Mouse (Mus musculus): ENCODE results near the gene Prkaca. TPM values are rescaled to one million over a fixed set of nuclear protein-coding genes. Genes with fewer than 3 reads are reported as not detected.
A peak's percentile ranks its signal among the peaks of the same experiment; 100 is the strongest.
"Not testable (repeated sequence)": the region's sequence is repeated elsewhere in the genome, so short reads cannot be mapped to it uniquely, and the experiment has no call there.

Prkaca gene
- polyA plus RNA-seq, 1 experiment from 2014 or later = 194 TPM

GRCm38 (mm10) chr8:84004533-84005201 is 31.9 kb downstream of the Prkaca start:
- under 1% methylated on average over 30 of the region's 30 CpGs for WGBS
- H3K4me3 ChIP-seq (replicated peaks; ENCODE audit: low read length) = peak overlapping the region; percentile 44
- ATAC-seq (ENCODE audit: low FRiP score) = peak; percentile 84
- peak overlapping the region; percentile 64 for H3K9ac ChIP-seq
- DNase-seq (ENCODE audit: low spot score) = peak; percentile 90
- H3K36me3 ChIP-seq (replicated peaks; ENCODE audit: control insufficient read depth, insufficient read depth) = peaks cover 11% of the 10 kb centered on the region; the same call in 1 of the 2 replicates
- peaks cover 16% of the 10 kb centered on the region for H3K27me3 ChIP-seq (ENCODE audit: control insufficient read depth, insufficient read depth, low read length)
- H3K4me2 ChIP-seq (replicated peaks) = peak overlapping the region; percentile 83
- H3K4me1 ChIP-seq (replicated peaks; ENCODE audit: control insufficient read depth, insufficient read depth, low read length) = peaks cover 14% of the 10 kb centered on the region
- H3K27ac ChIP-seq = peak overlapping the region; percentile 52
- no peaks in the 10 kb centered on the region for H3K9me3 ChIP-seq (ENCODE audit: control insufficient read depth, low read length)

- not testable (repeated sequence) for H3K9me3 ChIP-seq (ENCODE audit: control insufficient read depth, low read length); H3K4me2 ChIP-seq (replicated peaks); H3K27ac ChIP-seq; H3K36me3 ChIP-seq (replicated peaks; ENCODE audit: control insufficient read depth, insufficient read depth); H3K9ac ChIP-seq; ATAC-seq (ENCODE audit: low FRiP score); H3K4me3 ChIP-seq (replicated peaks; ENCODE audit: low read length); DNase-seq (ENCODE audit: low spot score)
- WGBS = 94% methylated on average over 7 of the region's 7 CpGs
- H3K4me1 ChIP-seq (replicated peaks; ENCODE audit: control insufficient read depth, insufficient read depth, low read length) = peaks cover 14% of the 10 kb centered on the region
- H3K27me3 ChIP-seq (ENCODE audit: control insufficient read depth, insufficient read depth, low read length) = peaks cover 20% of the 10 kb centered on the region
Measured at GRCm38 (mm10) chr8:84005502-84005901, 32.7 kb downstream of the Prkaca start.

GRCm38 (mm10) chr8:84008362-84008761 is 35.6 kb downstream of the Prkaca start:
- H3K4me3 ChIP-seq (replicated peaks; ENCODE audit: low read length) = no peak overlapping the region
- no peak overlapping the region for H3K4me2 ChIP-seq (replicated peaks)
- ATAC-seq (ENCODE audit: low FRiP score) = no peak
- H3K9ac ChIP-seq = no peak overlapping the region
- H3K4me1 ChIP-seq (replicated peaks; ENCODE audit: control insufficient read depth, insufficient read depth, low read length) = peaks cover 34% of the 10 kb centered on the region
- peaks cover 34% of the 10 kb centered on the region for H3K27me3 ChIP-seq (ENCODE audit: control insufficient read depth, insufficient read depth, low read length)
- H3K9me3 ChIP-seq (ENCODE audit: control insufficient read depth, low read length) = no peaks in the 10 kb centered on the region
- DNase-seq (ENCODE audit: low spot score) = no peak
- no peaks in the 10 kb centered on the region for H3K36me3 ChIP-seq (replicated peaks; ENCODE audit: control insufficient read depth, insufficient read depth)
- WGBS = 34% methylated on average over 7 of the region's 7 CpGs
- H3K27ac ChIP-seq = no peak overlapping the region

- ATAC-seq (ENCODE audit: low FRiP score) = peak; percentile 64
- H3K27me3 ChIP-seq (ENCODE audit: control insufficient read depth, insufficient read depth, low read length) = peaks cover 37% of the 10 kb centered on the region
- peak overlapping the region; percentile 99; the same call in 1 of the 2 replicates for H3K4me2 ChIP-seq (replicated peaks)
- H3K27ac ChIP-seq = no peak overlapping the region
- H3K4me3 ChIP-seq (replicated peaks; ENCODE audit: low read length) = no peak overlapping the region
- WGBS = 2% methylated on average over 11 of the region's 11 CpGs
- H3K4me1 ChIP-seq (replicated peaks; ENCODE audit: control insufficient read depth, insufficient read depth, low read length) = peaks cover 25% of the 10 kb centered on the region
- H3K9ac ChIP-seq = no peak overlapping the region
- no peaks in the 10 kb centered on the region for H3K9me3 ChIP-seq (ENCODE audit: control insufficient read depth, low read length)
- H3K36me3 ChIP-seq (replicated peaks; ENCODE audit: control insufficient read depth, insufficient read depth) = no peaks in the 10 kb centered on the region
- DNase-seq (ENCODE audit: low spot score) = peak; percentile 86
Measured at GRCm38 (mm10) chr8:84009876-84010275, 37.1 kb downstream of the Prkaca start.

- Histone ChIP-seq H3K4me2 (replicated peaks) (peak overlapping the region; percentile 99), H3K4me3 (replicated peaks; ENCODE audit: low read length) (peak overlapping the region; percentile 54), H3K27me3 (ENCODE audit: control insufficient read depth, insufficient read depth, low read length) (peaks cover 37% of the 10 kb centered on the region), H3K36me3 (replicated peaks; ENCODE audit: control insufficient read depth, insufficient read depth) (no peaks in the 10 kb centered on the region), H3K9me3 (ENCODE audit: control insufficient read depth, low read length) (no peaks in the 10 kb centered on the region), H3K27ac (no peak overlapping the region), H3K4me1 (replicated peaks; ENCODE audit: control insufficient read depth, insufficient read depth, low read length) (peaks cover 22% of the 10 kb centered on the region), H3K9ac (peak overlapping the region; percentile 59)
- 3% methylated on average over 62 of the region's 83 CpGs for WGBS
- ATAC-seq (ENCODE audit: low FRiP score) = peak; percentile 64
- peak; percentile 81 for DNase-seq (ENCODE audit: low spot score)
Measured at GRCm38 (mm10) chr8:84010625-84011611, 38.1 kb downstream of the Prkaca start.

- Histone ChIP-seq H3K4me3 (replicated peaks; ENCODE audit: low read length) (peak within 1 kb of the TSS; percentile 54), H3K4me2 (replicated peaks) (peak within 1 kb of the TSS; percentile 99), H3K9ac (peak within 1 kb of the TSS; percentile 59), H3K27me3 (ENCODE audit: control insufficient read depth, insufficient read depth, low read length) (peaks cover 37% of the 10 kb centered on the region), H3K9me3 (ENCODE audit: control insufficient read depth, low read length) (no peaks in the 10 kb centered on the region), H3K36me3 (replicated peaks; ENCODE audit: control insufficient read depth, insufficient read depth) (no peaks in the 10 kb centered on the region), H3K4me1 (replicated peaks; ENCODE audit: control insufficient read depth, insufficient read depth, low read length) (peaks cover 22% of the 10 kb centered on the region), H3K27ac (no peak within 1 kb of the TSS)
- WGBS = 1% methylated on average over 45 of the region's 45 CpGs
- no peak for DNase-seq (ENCODE audit: low spot score)
- ATAC-seq (ENCODE audit: low FRiP score) = no peak
Measured at GRCm38 (mm10) chr8:84011705-84012498, 39.1 kb downstream of the Prkaca start, which contains the start of gene 2210011C24Rik. TSS of gene 2210011C24Rik (minus strand) at chr8:84012171.

GRCm38 (mm10) chr8:84012499-84013165 is 39.8 kb downstream of the Prkaca start:
- peak overlapping the region; percentile 99 for H3K4me2 ChIP-seq (replicated peaks)
- peaks cover 37% of the 10 kb centered on the region for H3K27me3 ChIP-seq (ENCODE audit: control insufficient read depth, insufficient read depth, low read length)
- no peaks in the 10 kb centered on the region for H3K9me3 ChIP-seq (ENCODE audit: control insufficient read depth, low read length)
- DNase-seq (ENCODE audit: low spot score) (no peak), ATAC-seq (ENCODE audit: low FRiP score) (no peak)
- no peak overlapping the region for H3K27ac ChIP-seq
- H3K36me3 ChIP-seq (replicated peaks; ENCODE audit: control insufficient read depth, insufficient read depth) = no peaks in the 10 kb centered on the region
- H3K9ac ChIP-seq = peak overlapping the region; percentile 32; the same call in 1 of the 2 replicates
- peaks cover 22% of the 10 kb centered on the region for H3K4me1 ChIP-seq (replicated peaks; ENCODE audit: control insufficient read depth, insufficient read depth, low read length)
- peak overlapping the region; percentile 54 for H3K4me3 ChIP-seq (replicated peaks; ENCODE audit: low read length)
- 5% methylated on average over 35 of the region's 35 CpGs for WGBS

GRCm38 (mm10) chr8:84015833-84016232 is 43.0 kb downstream of the Prkaca start:
- Histone ChIP-seq H3K4me2 (replicated peaks) (no peak overlapping the region), H3K27ac (no peak overlapping the region), H3K4me3 (replicated peaks; ENCODE audit: low read length) (no peak overlapping the region), H3K4me1 (replicated peaks; ENCODE audit: control insufficient read depth, insufficient read depth, low read length) (peaks cover 17% of the 10 kb centered on the region), H3K9ac (no peak overlapping the region), H3K36me3 (replicated peaks; ENCODE audit: control insufficient read depth, insufficient read depth) (no peaks in the 10 kb centered on the region), H3K27me3 (ENCODE audit: control insufficient read depth, insufficient read depth, low read length) (peaks cover 28% of the 10 kb centered on the region), H3K9me3 (ENCODE audit: control insufficient read depth, low read length) (no peaks in the 10 kb centered on the region)
- ATAC-seq (ENCODE audit: low FRiP score) (no peak), DNase-seq (ENCODE audit: low spot score) (no peak)
- 95% methylated on average over 5 of the region's 5 CpGs for WGBS

Measured in hindbrain, embryonic 14.5 days (tissue).